Mouse (Mus musculus): Measurements from ENCODE around the gene Trim10.

Gene Trim10

GRCm38 (mm10) chr17:36912031-36912430 is 42.7 kb downstream of the Trim10 start:
- DNase-seq (ENCODE audit: low spot score) = no peak

- DNase-seq (ENCODE audit: low spot score) = peak; percentile 88
These were observed 44.7 kb downstream of the Trim10 start for GRCm38 (mm10) chr17:36914108-36914507.

- DNase-seq (ENCODE audit: low spot score) = peak; percentile 76
These were observed 45.7 kb downstream of the Trim10 start for GRCm38 (mm10) chr17:36915076-36915475.

- DNase-seq (ENCODE audit: low spot score) = no peak
These were observed 50.9 kb downstream of the Trim10 start for GRCm38 (mm10) chr17:36920239-36920638.

- DNase-seq (ENCODE audit: low spot score) = no peak
These were observed 53.3 kb downstream of the Trim10 start for GRCm38 (mm10) chr17:36922715-36923114.

- DNase-seq (ENCODE audit: low spot score) = no peak
These were observed 54.1 kb downstream of the Trim10 start for GRCm38 (mm10) chr17:36923491-36923890.

All from retina, embryonic 14.5 days (tissue).